Mouse (Mus musculus): ENCODE results near the gene Dgkz. TPM values are rescaled to one million over a fixed set of nuclear protein-coding genes. Genes with fewer than 3 reads are reported as not detected.

The Dgkz gene
- polyA plus RNA-seq, 1 experiment from 2014 or later = 26.1 TPM

GRCm38 (mm10) chr2:91930761-91931291 lies 44.8 kb downstream of the Dgkz start:
- WGBS = 1% methylated on average over 23 of the region's 23 CpGs
- H3K9me3 ChIP-seq = no peaks in the 10 kb centered on the region
- peak overlapping the region; percentile 94 for H3K27ac ChIP-seq (replicated peaks)
- H3K9ac ChIP-seq (replicated peaks) = peak overlapping the region; percentile 94
- H3K4me3 ChIP-seq = peak overlapping the region; percentile 76
- ATAC-seq (ENCODE audit: low FRiP score, low read depth) = peak; percentile 0; the same call in 1 of the 2 replicates
- H3K36me3 ChIP-seq = peaks cover 14% of the 10 kb centered on the region; the same call in 1 of the 2 replicates
- H3K4me2 ChIP-seq (replicated peaks) = peak overlapping the region; percentile 75
- peaks cover 11% of the 10 kb centered on the region; the same call in 1 of the 2 replicates for H3K27me3 ChIP-seq
- H3K4me1 ChIP-seq = peaks cover 44% of the 10 kb centered on the region

GRCm38 (mm10) chr2:91929936-91930335 lies 45.7 kb downstream of the Dgkz start:
- Histone ChIP-seq H3K27ac (replicated peaks) (peak overlapping the region; percentile 94), H3K36me3 (peaks cover 5% of the 10 kb centered on the region; the same call in 1 of the 2 replicates), H3K4me2 (replicated peaks) (peak overlapping the region; percentile 75), H3K27me3 (peaks cover 20% of the 10 kb centered on the region), H3K4me1 (peaks cover 44% of the 10 kb centered on the region), H3K9ac (replicated peaks) (peak overlapping the region; percentile 94), H3K4me3 (peak overlapping the region; percentile 76), H3K9me3 (no peaks in the 10 kb centered on the region)
- 6% methylated on average over 12 of the region's 12 CpGs for WGBS
- no peak for ATAC-seq (ENCODE audit: low FRiP score, low read depth)

- WGBS = 51% methylated on average over 3 of the region's 3 CpGs
- H3K36me3 ChIP-seq = 0 out of 2 replicates have a peak, but pooled peaks cover under 1% of the 10 kb centered on the region
- peak overlapping the region; percentile 76 for H3K4me3 ChIP-seq
- H3K4me2 ChIP-seq (replicated peaks) = peak overlapping the region; percentile 75
- H3K9ac ChIP-seq (replicated peaks) = peak overlapping the region; percentile 94
- no peaks in the 10 kb centered on the region for H3K9me3 ChIP-seq
- peak overlapping the region; percentile 94; the same call in 1 of the 2 replicates for H3K27ac ChIP-seq (replicated peaks)
- H3K27me3 ChIP-seq = peaks cover 25% of the 10 kb centered on the region
- H3K4me1 ChIP-seq = peaks cover 44% of the 10 kb centered on the region
- ATAC-seq (ENCODE audit: low FRiP score, low read depth) = no peak
These were observed 46.2 kb downstream of the Dgkz start for GRCm38 (mm10) chr2:91929455-91929854.

GRCm38 (mm10) chr2:91928534-91929350 lies 46.9 kb downstream of the Dgkz start:
- H3K4me1 ChIP-seq = peaks cover 46% of the 10 kb centered on the region
- 76% methylated on average over 23 of the region's 23 CpGs for WGBS
- no peak overlapping the region for H3K9ac ChIP-seq (replicated peaks)
- no peak overlapping the region for H3K4me3 ChIP-seq
- H3K9me3 ChIP-seq = no peaks in the 10 kb centered on the region
- peaks cover 32% of the 10 kb centered on the region for H3K27me3 ChIP-seq
- no peak for ATAC-seq (ENCODE audit: low FRiP score, low read depth)
- no peaks in the 10 kb centered on the region for H3K36me3 ChIP-seq
- 0 out of 2 replicates have a peak overlapping the region, but pooled peaks have one; percentile 20 for H3K27ac ChIP-seq (replicated peaks)
- no peak overlapping the region for H3K4me2 ChIP-seq (replicated peaks)

GRCm38 (mm10) chr2:91927826-91928533 lies 47.7 kb downstream of the Dgkz start:
- Histone ChIP-seq H3K27ac (replicated peaks) (no peak overlapping the region), H3K9me3 (no peaks in the 10 kb centered on the region), H3K27me3 (peaks cover 39% of the 10 kb centered on the region), H3K4me2 (replicated peaks) (peak overlapping the region; percentile 12), H3K9ac (replicated peaks) (no peak overlapping the region), H3K4me1 (peaks cover 46% of the 10 kb centered on the region), H3K36me3 (no peaks in the 10 kb centered on the region), H3K4me3 (no peak overlapping the region)
- 49% methylated on average over 34 of the region's 34 CpGs for WGBS
- no peak for ATAC-seq (ENCODE audit: low FRiP score, low read depth)

- H3K9me3 ChIP-seq = no peaks in the 10 kb centered on the region
- peak within 1 kb of the TSS; percentile 12 for H3K4me2 ChIP-seq (replicated peaks)
- no peaks in the 10 kb centered on the region for H3K36me3 ChIP-seq
- H3K27me3 ChIP-seq = peaks cover 50% of the 10 kb centered on the region
- no peak for ATAC-seq (ENCODE audit: low FRiP score, low read depth)
- H3K27ac ChIP-seq (replicated peaks) = no peak within 1 kb of the TSS
- peaks cover 38% of the 10 kb centered on the region for H3K4me1 ChIP-seq
- no peak within 1 kb of the TSS for H3K4me3 ChIP-seq
- H3K9ac ChIP-seq (replicated peaks) = no peak within 1 kb of the TSS
- 92% methylated on average over 3 of the region's 3 CpGs for WGBS
These were observed 48.7 kb downstream of the Dgkz start, which contains the start of gene Chrm4 for GRCm38 (mm10) chr2:91926949-91927348. Chrm4 (plus strand) TSS chr2:91927249.

- Histone ChIP-seq H3K27ac (replicated peaks) (no peak overlapping the region), H3K4me1 (peaks cover 41% of the 10 kb centered on the region), H3K4me3 (no peak overlapping the region), H3K9me3 (no peaks in the 10 kb centered on the region), H3K36me3 (no peaks in the 10 kb centered on the region), H3K9ac (replicated peaks) (no peak overlapping the region), H3K4me2 (replicated peaks) (no peak overlapping the region), H3K27me3 (peaks cover 65% of the 10 kb centered on the region)
- no peak for ATAC-seq (ENCODE audit: low FRiP score, low read depth)
- WGBS = 90% methylated on average over 15 of the region's 15 CpGs
These were observed 50.2 kb downstream of the Dgkz start for GRCm38 (mm10) chr2:91925442-91925841.

- H3K36me3 ChIP-seq = no peaks in the 10 kb centered on the region
- H3K9ac ChIP-seq (replicated peaks) = no peak overlapping the region
- no peak overlapping the region for H3K4me3 ChIP-seq
- peaks cover 35% of the 10 kb centered on the region for H3K4me1 ChIP-seq
- ATAC-seq (ENCODE audit: low FRiP score, low read depth) = no peak
- H3K27ac ChIP-seq (replicated peaks) = no peak overlapping the region
- WGBS = 67% methylated on average over 1 of the region's 1 CpGs
- H3K9me3 ChIP-seq = no peaks in the 10 kb centered on the region
- peaks cover 72% of the 10 kb centered on the region for H3K27me3 ChIP-seq
- H3K4me2 ChIP-seq (replicated peaks) = no peak overlapping the region
These were observed 50.9 kb downstream of the Dgkz start for GRCm38 (mm10) chr2:91924726-91925125.

GRCm38 (mm10) chr2:91923415-91924337 lies 52.0 kb downstream of the Dgkz start:
- Histone ChIP-seq H3K9me3 (no peaks in the 10 kb centered on the region), H3K36me3 (peaks cover 4% of the 10 kb centered on the region; the same call in 1 of the 2 replicates), H3K4me1 (peaks cover 29% of the 10 kb centered on the region), H3K9ac (replicated peaks) (no peak overlapping the region), H3K4me2 (replicated peaks) (peak overlapping the region; percentile 82), H3K4me3 (peak overlapping the region; percentile 57), H3K27me3 (peaks cover 76% of the 10 kb centered on the region), H3K27ac (replicated peaks) (no peak overlapping the region)
- no peak for ATAC-seq (ENCODE audit: low FRiP score, low read depth)
- 4% methylated on average over 54 of the region's 54 CpGs for WGBS

- ATAC-seq (ENCODE audit: low FRiP score, low read depth) = peak; percentile 5; the same call in 1 of the 2 replicates
- Histone ChIP-seq H3K4me3 (peak overlapping the region; percentile 57), H3K36me3 (peaks cover 12% of the 10 kb centered on the region), H3K9me3 (no peaks in the 10 kb centered on the region), H3K27me3 (peaks cover 72% of the 10 kb centered on the region), H3K9ac (replicated peaks) (no peak overlapping the region), H3K27ac (replicated peaks) (no peak overlapping the region), H3K4me1 (peaks cover 25% of the 10 kb centered on the region), H3K4me2 (replicated peaks) (peak overlapping the region; percentile 82)
- 3% methylated on average over 37 of the region's 37 CpGs for WGBS
These were observed 52.9 kb downstream of the Dgkz start for GRCm38 (mm10) chr2:91922586-91923414.
